Mouse (Mus musculus) limb, embryonic 15.5 days (tissue): ENCODE measurements around the gene Mitf. TPM values are rescaled to one million over a fixed set of nuclear protein-coding genes. Genes with fewer than 3 reads are reported as not detected.

Experiments used
- polyA plus RNA-seq: library from polyadenylated mRNA; unstranded; fragments of >200 nt; fragmentation: Nextera tagmentation; extraction: Ambion mirVana; gene quantifications from 2 replicates; pipeline ENCODE4 v1.2.1, GENCODE M21; 2015

Mitf gene
- polyA plus RNA-seq, 1 experiment from 2014 or later, result 2.9 TPM

Other genes starting within 250 kb of the Mitf start
- gene Frmd4b, start 189.5 kb upstream of the Mitf start, polyA plus RNA-seq, result 13.9 and 14.1 TPM in 2 replicates